28 mouse cellular contexts compared by ENCODE assay signal in genomic region chr4:125760326-125760725, GRCm38 (mm10).
"Had no signal": no experiment of that assay in that cellular context is flagged by ENCODE, and none has a peak within 500 bp of the region (broad histone marks: within the 10 kb centered on the region; RNA-seq: fewer than 3 reads in every experiment).

No protein-coding gene starts in this region.

- H3K36me3 ChIP-seq: embryonic facial prominence, embryonic 10.5 days; embryonic facial prominence, embryonic 12.5 days; embryonic facial prominence, embryonic 13.5 days; embryonic facial prominence, embryonic 15.5 days; forebrain, embryonic 10.5 days; forebrain, embryonic 15.5 days had no signal

- H3K9me3 ChIP-seq: embryonic facial prominence, embryonic 10.5 days; embryonic facial prominence, embryonic 12.5 days; embryonic facial prominence, embryonic 13.5 days; embryonic facial prominence, embryonic 15.5 days; forebrain, embryonic 10.5 days; forebrain, embryonic 13.5 days; forebrain, embryonic 15.5 days had no signal

- H3K4me2 ChIP-seq: embryonic facial prominence, embryonic 12.5 days; embryonic facial prominence, embryonic 13.5 days; embryonic facial prominence, embryonic 15.5 days; forebrain, embryonic 13.5 days; forebrain, embryonic 15.5 days; heart, embryonic 11.5 days had no signal

- H3K4me1 ChIP-seq: embryonic facial prominence, embryonic 12.5 days; embryonic facial prominence, embryonic 15.5 days; forebrain, embryonic 13.5 days; forebrain, embryonic 15.5 days had no signal

- H3K4me3 ChIP-seq: embryonic facial prominence, embryonic 10.5 days; embryonic facial prominence, embryonic 12.5 days; embryonic facial prominence, embryonic 13.5 days; embryonic facial prominence, embryonic 15.5 days; erythroblast, embryonic 14.5 days; forebrain, embryonic 10.5 days; forebrain, embryonic 13.5 days; forebrain, embryonic 15.5 days; gastrocnemius, adult 2 months; heart, adult 2 months had no signal

- H3K27me3 ChIP-seq: embryonic facial prominence, embryonic 12.5 days; embryonic facial prominence, embryonic 13.5 days; embryonic facial prominence, embryonic 15.5 days; forebrain, embryonic 13.5 days; forebrain, embryonic 15.5 days had no signal

- DNase-seq: cerebellum, adult 2 months; cerebellum, adult 8-10 months; cerebellum, adult 9-10 months; cerebellum, adult 9-11 months; cerebellum, postnatal 10 days; cerebellum, postnatal 14 days; cerebellum, postnatal 25 days; cerebellum, postnatal 36 days; embryo, embryonic 11 days; forebrain, postnatal 0 days; gastrocnemius, adult 2 months; gastrocnemius, postnatal 10 days; gastrocnemius, postnatal 14 days; gastrocnemius, postnatal 25 days; gastrocnemius, postnatal 36 days; heart, adult 18-20 months had no signal

- H3K27ac ChIP-seq: embryonic facial prominence, embryonic 10.5 days; embryonic facial prominence, embryonic 12.5 days; embryonic facial prominence, embryonic 13.5 days; embryonic facial prominence, embryonic 15.5 days; forebrain, embryonic 10.5 days; forebrain, embryonic 13.5 days; forebrain, embryonic 15.5 days; gastrocnemius, adult 2 months; heart, adult 2 months had no signal

- H3K9ac ChIP-seq: embryonic facial prominence, embryonic 12.5 days; embryonic facial prominence, embryonic 13.5 days; embryonic facial prominence, embryonic 15.5 days; forebrain, embryonic 13.5 days; forebrain, embryonic 15.5 days; forebrain, postnatal 0 days had no signal

- ATAC-seq: forebrain, embryonic 13.5 days; forebrain, embryonic 14.5 days; forebrain, embryonic 15.5 days; forebrain, embryonic 16.5 days; forebrain, postnatal 0 days had no signal
